Mouse (Mus musculus): Measurements from ENCODE around the gene 2610301B20Rik.
"Not testable (repeated sequence)": the region's sequence is repeated elsewhere in the genome, so short reads cannot be mapped to it uniquely, and the experiment has no call there.

2610301B20Rik gene

GRCm38 (mm10) chr4:10860825-10861224 is 13.5 kb upstream of the 2610301B20Rik start:
- 0 out of 2 replicates have a peak, but pooled peaks cover 6% of the 10 kb centered on the region for H3K9me3 ChIP-seq (ENCODE audit: low read length)
- no peak for TF ChIP-seq NANOG (IDR thresholded peaks at IDR 0.05; ENCODE audit: borderline replicate concordance, low read length)
- no peak for TF ChIP-seq POU5F1 (IDR thresholded peaks at IDR 0.05; ENCODE audit: borderline replicate concordance, low read length)
- no peak for TF ChIP-seq CTCF (conservative IDR thresholded peaks at IDR 0.05; ENCODE audit: low read length)
- H3K4me1 ChIP-seq (replicated peaks; ENCODE audit: low read depth, low read length): peaks cover 6% of the 10 kb centered on the region; the same call in 1 of the 2 replicates
- H3K36me3 ChIP-seq (ENCODE audit: insufficient read depth, low read length): no peaks in the 10 kb centered on the region
- H3K27me3 ChIP-seq (ENCODE audit: insufficient read depth, low read length): 0 out of 2 replicates have a peak, but pooled peaks cover 4% of the 10 kb centered on the region
- no peak overlapping the region for H3K4me3 ChIP-seq (replicated peaks; ENCODE audit: low read length)

GRCm38 (mm10) chr4:10862882-10863281 is 11.4 kb upstream of the 2610301B20Rik start:
- H3K36me3 ChIP-seq (ENCODE audit: insufficient read depth, low read length); H3K4me3 ChIP-seq (replicated peaks; ENCODE audit: low read length); H3K27me3 ChIP-seq (ENCODE audit: insufficient read depth, low read length): not testable (repeated sequence)

GRCm38 (mm10) chr4:10872231-10872630 is 2.1 kb upstream of the 2610301B20Rik start:
- Histone ChIP-seq H3K9me3 (ENCODE audit: low read length) (no peaks in the 10 kb centered on the region), H3K27me3 (ENCODE audit: insufficient read depth, low read length) (no peaks in the 10 kb centered on the region), H3K4me1 (replicated peaks; ENCODE audit: low read depth, low read length) (peaks cover 23% of the 10 kb centered on the region), H3K36me3 (ENCODE audit: insufficient read depth, low read length) (no peaks in the 10 kb centered on the region), H3K4me3 (replicated peaks; ENCODE audit: low read length) (no peak overlapping the region)
- no peak for TF ChIP-seq POU5F1 (IDR thresholded peaks at IDR 0.05; ENCODE audit: borderline replicate concordance, low read length)
- TF ChIP-seq NANOG (IDR thresholded peaks at IDR 0.05; ENCODE audit: borderline replicate concordance, low read length): no peak
- TF ChIP-seq CTCF (conservative IDR thresholded peaks at IDR 0.05; ENCODE audit: low read length): no peak

More at GRCm38 (mm10) chr4:10862882-10863281, 11.4 kb upstream of the 2610301B20Rik start:
- not testable (repeated sequence) for H3K4me1 ChIP-seq (replicated peaks; ENCODE audit: low read depth, low read length); H3K9me3 ChIP-seq (ENCODE audit: low read length)

GRCm38 (mm10) chr4:10872685-10873539 is 1.4 kb upstream of the 2610301B20Rik start:
- no peaks in the 10 kb centered on the region for H3K9me3 ChIP-seq (ENCODE audit: low read length)
- TF ChIP-seq NANOG (IDR thresholded peaks at IDR 0.05; ENCODE audit: borderline replicate concordance, low read length) (no peak), CTCF (conservative IDR thresholded peaks at IDR 0.05; ENCODE audit: low read length) (no peak), POU5F1 (IDR thresholded peaks at IDR 0.05; ENCODE audit: borderline replicate concordance, low read length) (no peak)
- no peaks in the 10 kb centered on the region for H3K36me3 ChIP-seq (ENCODE audit: insufficient read depth, low read length)
- no peaks in the 10 kb centered on the region for H3K27me3 ChIP-seq (ENCODE audit: insufficient read depth, low read length)
- H3K4me1 ChIP-seq (replicated peaks; ENCODE audit: low read depth, low read length): peaks cover 23% of the 10 kb centered on the region
- H3K4me3 ChIP-seq (replicated peaks; ENCODE audit: low read length): peak overlapping the region; percentile 98

- TF ChIP-seq CTCF (conservative IDR thresholded peaks at IDR 0.05; ENCODE audit: low read length): no peak
- no peak for TF ChIP-seq NANOG (IDR thresholded peaks at IDR 0.05; ENCODE audit: borderline replicate concordance, low read length)
- no peak for TF ChIP-seq POU5F1 (IDR thresholded peaks at IDR 0.05; ENCODE audit: borderline replicate concordance, low read length)
- peak overlapping the region; percentile 98 for H3K4me3 ChIP-seq (replicated peaks; ENCODE audit: low read length)
Observed at GRCm38 (mm10) chr4:10873549-10873919, 764 bp upstream of the 2610301B20Rik start.

GRCm38 (mm10) chr4:10874718-10875121 is 422 bp downstream of the 2610301B20Rik start:
- H3K9me3 ChIP-seq (ENCODE audit: low read length): no peaks in the 10 kb centered on the region
- H3K27me3 ChIP-seq (ENCODE audit: insufficient read depth, low read length): no peaks in the 10 kb centered on the region
- no peak for TF ChIP-seq CTCF (conservative IDR thresholded peaks at IDR 0.05; ENCODE audit: low read length)
- no peak for TF ChIP-seq POU5F1 (IDR thresholded peaks at IDR 0.05; ENCODE audit: borderline replicate concordance, low read length)
- no peak for TF ChIP-seq NANOG (IDR thresholded peaks at IDR 0.05; ENCODE audit: borderline replicate concordance, low read length)
- peaks cover 23% of the 10 kb centered on the region for H3K4me1 ChIP-seq (replicated peaks; ENCODE audit: low read depth, low read length)
- no peaks in the 10 kb centered on the region; the same call in 1 of the 2 replicates for H3K36me3 ChIP-seq (ENCODE audit: insufficient read depth, low read length)
- peak overlapping the region; percentile 98 for H3K4me3 ChIP-seq (replicated peaks; ENCODE audit: low read length)

More at GRCm38 (mm10) chr4:10873549-10873919, 764 bp upstream of the 2610301B20Rik start:
- Histone ChIP-seq H3K4me1 (replicated peaks; ENCODE audit: low read depth, low read length) (peaks cover 23% of the 10 kb centered on the region), H3K27me3 (ENCODE audit: insufficient read depth, low read length) (no peaks in the 10 kb centered on the region), H3K9me3 (ENCODE audit: low read length) (no peaks in the 10 kb centered on the region), H3K36me3 (ENCODE audit: insufficient read depth, low read length) (no peaks in the 10 kb centered on the region)

GRCm38 (mm10) chr4:10875407-10875806 is 1.1 kb downstream of the 2610301B20Rik start:
- Histone ChIP-seq H3K27me3 (ENCODE audit: insufficient read depth, low read length) (no peaks in the 10 kb centered on the region), H3K36me3 (ENCODE audit: insufficient read depth, low read length) (no peaks in the 10 kb centered on the region; the same call in 1 of the 2 replicates), H3K9me3 (ENCODE audit: low read length) (no peaks in the 10 kb centered on the region), H3K4me1 (replicated peaks; ENCODE audit: low read depth, low read length) (peaks cover 23% of the 10 kb centered on the region), H3K4me3 (replicated peaks; ENCODE audit: low read length) (peak overlapping the region; percentile 98)
- TF ChIP-seq NANOG (IDR thresholded peaks at IDR 0.05; ENCODE audit: borderline replicate concordance, low read length) (no peak), POU5F1 (IDR thresholded peaks at IDR 0.05; ENCODE audit: borderline replicate concordance, low read length) (no peak), CTCF (conservative IDR thresholded peaks at IDR 0.05; ENCODE audit: low read length) (no peak)

- H3K4me1 ChIP-seq (replicated peaks; ENCODE audit: low read depth, low read length): peaks cover 22% of the 10 kb centered on the region
- TF ChIP-seq NANOG (IDR thresholded peaks at IDR 0.05; ENCODE audit: borderline replicate concordance, low read length) (no peak), POU5F1 (IDR thresholded peaks at IDR 0.05; ENCODE audit: borderline replicate concordance, low read length) (no peak), CTCF (conservative IDR thresholded peaks at IDR 0.05; ENCODE audit: low read length) (no peak)
- no peaks in the 10 kb centered on the region for H3K27me3 ChIP-seq (ENCODE audit: insufficient read depth, low read length)
- no peaks in the 10 kb centered on the region for H3K9me3 ChIP-seq (ENCODE audit: low read length)
- H3K4me3 ChIP-seq (replicated peaks; ENCODE audit: low read length): no peak overlapping the region
- H3K36me3 ChIP-seq (ENCODE audit: insufficient read depth, low read length): no peaks in the 10 kb centered on the region; the same call in none of the 2 replicates
Observed at GRCm38 (mm10) chr4:10877057-10877456, 2.8 kb downstream of the 2610301B20Rik start.
